Mouse (Mus musculus) kidney, adult 2 months (tissue): ENCODE measurements around the gene Qrsl1. TPM values are rescaled to one million over a fixed set of nuclear protein-coding genes. Genes with fewer than 3 reads are reported as not detected.

Experiments used
- DNase-seq: peaks from one replicate; pipeline ENCODE4 v3.0.0; 2021
- H3K27ac ChIP-seq: fragments of 200-500 bp; 2 replicates; pipeline ENCODE4 v1.5.1; 2012; ENCODE audit warnings: low read depth, low read length, control low read depth, inconsistent platforms; ENCODE audit not compliant: insufficient read depth
- H3K27me3 ChIP-seq: fragments of 200-500 bp; replicated peaks from 2 replicates; pipeline ENCODE4 v1.6.1; 2012; ENCODE audit warnings: mild to moderate bottlenecking, moderate library complexity, low read length, inconsistent platforms; ENCODE audit not compliant: control insufficient read depth, insufficient read depth
- H3K36me3 ChIP-seq: fragments of 200-500 bp; 2 replicates; pipeline ENCODE4 v1.6.1; 2012; ENCODE audit warnings: mild to moderate bottlenecking, moderate library complexity, low read length, inconsistent platforms; ENCODE audit not compliant: control insufficient read depth, insufficient read depth
- H3K4me1 ChIP-seq: fragments of 200-500 bp; 2 replicates; pipeline ENCODE4 v1.6.1; 2011; ENCODE audit warnings: low read length; ENCODE audit not compliant: control insufficient read depth, insufficient read depth
- H3K4me3 ChIP-seq: fragments of 200-500 bp; 2 replicates; pipeline ENCODE4 v1.5.1; 2011; ENCODE audit warnings: mild to moderate bottlenecking, low read depth, low read length, control low read depth; ENCODE audit not compliant: insufficient read depth
- CTCF ChIP-seq: fragments of 200-500 bp; conservative IDR thresholded peaks from 2 replicates; pipeline ENCODE4 v1.5.1; 2011; ENCODE audit warnings: low read depth, mild to moderate bottlenecking, control low read depth, low read length, moderate library complexity, mixed read lengths; ENCODE audit not compliant: insufficient read depth, insufficient read length
- POLR2A ChIP-seq: fragments of 200-500 bp; IDR thresholded peaks from one replicate; pipeline ENCODE4 v1.6.1; 2011; ENCODE audit warnings: low read depth, low read length, control low read depth
- WGBS: fragments of 180-500 bp; shearing (Covaris S2); methylation state at CpG from one replicate; pipeline ENCODE4 v1.1.7; 2018; 5-methylcytosine and 5-hydroxymethylcytosine counted together
- polyA plus RNA-seq: library from polyadenylated mRNA; depleted of rRNA; stranded (reverse); fragments of >200 nt; gene quantifications from 2 replicates; pipeline ENCODE4 v1.2.3, GENCODE M21; 2012

Gene Qrsl1
- polyA plus RNA-seq, 1 experiment, result 17.2 TPM

DNA sequence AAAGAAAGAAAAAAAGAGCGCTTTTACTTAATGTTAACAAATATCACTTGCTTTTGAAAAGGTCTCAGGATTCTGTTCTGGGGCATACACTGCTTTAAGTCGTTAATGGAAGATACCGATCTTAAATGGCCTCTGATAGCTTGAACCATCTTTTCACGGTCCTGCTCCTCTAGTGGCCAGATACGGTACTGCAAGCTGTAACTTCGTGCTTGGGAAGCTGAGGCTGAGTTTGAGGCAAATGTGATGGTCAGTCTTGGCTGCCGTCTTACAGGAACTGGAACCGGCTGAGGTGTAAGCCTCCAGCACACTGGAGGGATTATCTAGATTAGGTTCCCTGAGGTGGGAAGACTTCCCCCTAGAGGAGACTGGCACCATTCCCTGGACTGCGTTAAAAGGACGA, 30.8 kb downstream of the Qrsl1 start:
- Histone ChIP-seq H3K4me1 (no peaks in the 10 kb centered on the region), H3K27ac (no peak overlapping the region), H3K4me3 (no peak overlapping the region), H3K27me3 (no peaks in the 10 kb centered on the region), H3K36me3 (no peaks in the 10 kb centered on the region)
- WGBS, result 72% methylated on average over 10 of the region's 10 CpGs
- TF ChIP-seq POLR2A, result no peak
- TF ChIP-seq CTCF, result peak; percentile 75
- peak; percentile 36 for DNase-seq

DNA sequence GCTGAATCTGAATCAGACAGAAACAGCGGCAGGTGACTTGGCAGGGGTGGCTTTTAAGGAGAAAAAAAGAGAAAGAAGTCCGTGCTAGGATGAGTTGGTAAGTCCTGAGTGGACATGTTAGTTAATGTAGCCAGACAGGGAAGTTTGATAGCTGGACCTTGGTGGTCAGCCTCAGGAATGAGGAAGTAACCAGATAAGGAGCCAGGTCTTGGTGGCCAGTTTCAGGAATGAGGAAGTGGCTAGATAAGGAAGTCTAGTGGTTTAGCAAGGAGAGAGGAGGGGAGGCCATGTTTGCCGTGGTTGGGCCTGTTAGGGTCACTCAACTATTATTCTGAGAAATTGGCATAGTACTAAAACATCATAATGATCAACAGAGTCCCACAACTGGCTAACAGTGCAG, 45.2 kb downstream of the Qrsl1 start:
- no peaks in the 10 kb centered on the region for H3K36me3 ChIP-seq
- DNase-seq, result peak; percentile 12
- TF ChIP-seq CTCF (no peak), POLR2A (no peak)
- H3K4me3 ChIP-seq, result no peak overlapping the region
- 78% methylated on average over 3 of the region's 3 CpGs for WGBS
- no peaks in the 10 kb centered on the region for H3K4me1 ChIP-seq
- no peak overlapping the region for H3K27ac ChIP-seq
- no peaks in the 10 kb centered on the region for H3K27me3 ChIP-seq

DNA sequence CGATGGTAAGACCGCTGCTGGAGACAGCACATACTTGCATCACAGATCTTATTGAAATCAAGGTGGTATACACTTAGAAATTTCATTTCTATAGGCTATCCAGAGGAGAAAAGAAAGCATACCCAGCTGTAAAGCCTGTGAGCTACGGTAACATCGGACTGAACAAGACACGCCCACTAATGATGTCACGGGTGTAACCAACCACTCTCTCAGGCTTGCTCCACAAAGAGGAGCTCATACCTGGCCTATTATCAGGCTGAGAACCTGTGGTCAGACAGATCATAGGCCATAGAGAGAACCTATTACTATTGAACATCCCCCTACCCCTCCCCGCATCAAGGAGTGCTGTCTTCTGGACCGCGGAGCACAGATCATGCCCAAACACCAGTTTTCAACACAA, 45.6 kb downstream of the Qrsl1 start:
- Histone ChIP-seq H3K4me3 (no peak overlapping the region), H3K27ac (no peak overlapping the region), H3K4me1 (no peaks in the 10 kb centered on the region), H3K36me3 (no peaks in the 10 kb centered on the region), H3K27me3 (no peaks in the 10 kb centered on the region)
- TF ChIP-seq CTCF (no peak), POLR2A (no peak)
- DNase-seq, result no peak
- 94% methylated on average over 9 of the region's 9 CpGs for WGBS

DNA sequence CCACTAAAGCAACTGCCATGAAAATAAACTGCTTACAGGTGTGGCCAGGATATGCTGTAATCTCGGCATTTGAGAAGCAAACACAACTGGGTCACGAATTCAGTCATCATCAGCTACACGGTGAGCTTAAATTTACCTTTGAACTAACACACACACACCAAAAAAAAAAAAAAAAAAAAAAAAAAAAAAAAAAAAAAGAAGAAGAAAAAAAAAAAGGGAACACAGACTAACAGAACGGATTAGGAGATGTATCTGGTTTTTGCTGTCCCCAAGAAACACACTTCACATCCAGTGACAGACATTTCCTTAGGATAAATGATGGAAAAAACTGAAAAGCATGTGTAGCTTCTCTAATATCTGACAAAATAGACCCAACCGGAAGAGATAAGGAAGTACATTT, 49.6 kb downstream of the Qrsl1 start:
- Histone ChIP-seq H3K4me3 (no peak overlapping the region), H3K4me1 (no peaks in the 10 kb centered on the region), H3K27me3 (no peaks in the 10 kb centered on the region), H3K27ac (no peak overlapping the region), H3K36me3 (no peaks in the 10 kb centered on the region)
- TF ChIP-seq POLR2A (no peak), CTCF (no peak)
- DNase-seq, result no peak
- 83% methylated on average over 5 of the region's 5 CpGs for WGBS

DNA sequence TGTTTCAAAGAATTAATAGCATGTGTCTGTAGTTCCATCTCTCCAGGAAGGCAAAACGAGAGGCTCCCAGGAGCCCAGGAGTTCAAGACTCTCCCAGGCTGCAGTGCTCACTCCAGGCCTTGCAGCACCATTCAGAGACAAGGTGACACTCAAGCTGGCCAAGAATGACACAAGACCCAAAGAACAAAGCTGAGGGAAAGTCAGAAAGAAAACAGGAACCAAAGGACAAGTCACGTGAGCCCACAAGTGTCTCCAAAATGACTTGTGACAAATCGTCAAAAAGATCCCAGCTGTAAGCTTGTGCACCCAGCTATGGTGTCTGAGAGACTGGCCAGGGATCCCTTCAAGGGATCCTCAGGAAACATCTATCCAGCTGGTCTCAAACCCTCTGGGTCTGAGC, 52.1 kb downstream of the Qrsl1 start:
- H3K27ac ChIP-seq, result no peak overlapping the region
- 83% methylated on average over 3 of the region's 3 CpGs for WGBS
- TF ChIP-seq CTCF (no peak), POLR2A (no peak)
- DNase-seq, result no peak
- H3K4me1 ChIP-seq, result no peaks in the 10 kb centered on the region
- H3K27me3 ChIP-seq, result no peaks in the 10 kb centered on the region
- H3K4me3 ChIP-seq, result no peak overlapping the region
- H3K36me3 ChIP-seq, result no peaks in the 10 kb centered on the region

DNA sequence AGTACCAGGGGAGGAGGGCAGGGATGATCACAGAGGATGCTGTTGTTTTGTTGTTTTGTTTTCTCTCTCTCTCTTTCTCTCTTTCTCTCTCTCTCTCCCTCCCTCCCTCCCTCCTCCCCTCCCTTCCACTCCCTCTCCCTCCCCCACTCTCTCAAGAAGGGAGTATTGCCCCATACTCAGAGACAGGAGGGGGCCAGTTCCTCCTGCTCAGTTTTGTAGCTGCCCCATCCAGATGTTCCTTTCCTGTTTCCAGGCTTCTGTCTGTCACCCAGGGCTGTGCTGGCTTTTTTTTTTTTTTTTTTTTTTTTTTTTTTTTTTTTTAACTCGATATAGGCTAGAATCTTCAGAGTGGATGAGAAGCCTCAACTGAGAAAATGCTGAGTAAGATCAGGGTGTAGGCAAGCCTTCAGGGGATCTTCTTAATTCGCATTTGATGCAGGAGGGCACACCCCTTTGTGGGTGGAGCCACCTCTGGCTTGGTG, 55.4 kb downstream of the Qrsl1 start:
- Histone ChIP-seq H3K36me3 (no peaks in the 10 kb centered on the region), H3K4me3 (no peak overlapping the region), H3K27ac (no peak overlapping the region), H3K27me3 (no peaks in the 10 kb centered on the region), H3K4me1 (no peaks in the 10 kb centered on the region)
- 58% methylated on average over 2 of the region's 2 CpGs for WGBS
- no peak for TF ChIP-seq CTCF
- TF ChIP-seq POLR2A, result no peak
- DNase-seq, result no peak

DNA sequence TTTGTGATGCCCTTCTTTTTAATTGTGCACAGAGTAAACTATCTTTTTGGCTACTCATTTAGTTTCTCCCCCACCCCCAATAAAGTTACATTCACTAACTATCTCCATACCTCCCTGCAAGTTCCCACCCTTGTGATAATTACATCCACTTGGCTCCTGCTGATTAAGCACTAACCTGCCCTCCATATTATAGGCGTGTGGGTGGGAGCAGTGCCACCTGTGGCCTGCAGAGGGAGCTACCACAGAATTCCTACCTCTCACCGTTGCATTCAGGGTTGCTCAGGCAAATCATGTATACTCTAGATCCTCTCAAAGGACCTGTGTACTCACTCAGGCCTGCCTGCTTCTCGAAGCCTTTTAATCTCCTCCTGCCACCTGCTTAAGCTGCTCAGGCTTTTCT, 56.1 kb downstream of the Qrsl1 start:
- DNase-seq, result no peak
- no peaks in the 10 kb centered on the region for H3K36me3 ChIP-seq
- H3K4me1 ChIP-seq, result no peaks in the 10 kb centered on the region
- 80% methylated on average over 3 of the region's 3 CpGs for WGBS
- no peak overlapping the region for H3K27ac ChIP-seq
- no peak for TF ChIP-seq CTCF
- H3K27me3 ChIP-seq, result no peaks in the 10 kb centered on the region
- no peak overlapping the region for H3K4me3 ChIP-seq

DNA sequence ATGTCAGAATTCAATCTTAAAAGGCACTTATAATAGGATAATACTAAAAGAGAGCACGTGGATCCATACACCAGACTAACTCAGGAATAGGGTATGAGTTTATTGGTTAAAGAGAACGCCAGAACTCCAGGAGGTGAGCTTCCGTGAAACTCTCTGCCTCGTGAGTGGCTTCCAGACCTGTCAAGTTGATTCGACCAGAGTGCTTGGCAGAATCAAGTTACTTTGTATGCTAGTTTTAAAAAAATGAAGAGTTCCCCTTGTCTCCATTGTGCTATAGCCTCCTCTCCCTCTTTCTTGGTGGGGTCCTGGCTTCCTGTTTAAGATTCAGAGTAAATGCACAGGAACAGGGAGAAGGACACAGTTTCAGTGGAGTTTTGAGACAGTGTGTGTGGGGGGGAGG, 60.1 kb downstream of the Qrsl1 start:
- no peaks in the 10 kb centered on the region for H3K4me1 ChIP-seq
- whole genome bisulfite sequencing, result 80% methylated on average over 5 of the region's 5 CpGs
- H3K27me3 ChIP-seq, result no peaks in the 10 kb centered on the region
- H3K36me3 ChIP-seq, result no peaks in the 10 kb centered on the region
- H3K27ac ChIP-seq, result no peak overlapping the region
- H3K4me3 ChIP-seq, result no peak overlapping the region
- DNase-seq, result no peak
- no peak for TF ChIP-seq CTCF
- no peak for TF ChIP-seq POLR2A
